Mouse (Mus musculus): ENCODE measurements at regions not wholly inside any gene's neighbourhood (a gene's known extent, or its start where the extent isn't known, plus 50 kb on each side); places are given as distances from the start of the nearest gene placed in this dataset.

DNA sequence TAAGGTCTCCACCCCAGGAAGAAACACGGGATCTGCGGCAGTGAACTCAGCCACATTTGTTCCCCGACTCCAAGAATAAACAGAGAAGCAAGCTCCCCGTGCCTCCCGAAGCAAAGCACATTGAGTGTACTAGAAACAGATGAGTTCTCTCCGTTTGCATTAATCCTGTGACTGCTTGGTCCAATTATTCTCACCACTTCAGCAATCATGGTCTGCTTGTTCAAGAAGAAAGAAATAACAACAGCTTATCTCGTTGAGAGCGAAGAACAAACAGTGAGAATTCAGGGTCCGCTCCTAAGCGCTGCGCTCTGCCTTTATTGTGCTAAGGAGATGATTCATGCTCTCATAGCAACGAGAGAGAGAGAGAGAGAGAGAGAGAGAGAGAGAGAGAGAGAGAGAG, 393.6 kb upstream of the Dynlrb2 start:
- no peak overlapping the region for H3K27ac ChIP-seq (replicated peaks; ENCODE audit: low read depth, low read length)
- no peak overlapping the region for H3K9ac ChIP-seq (replicated peaks; ENCODE audit: low read length)
- WGBS, result 39% methylated on average over 12 of the region's 12 CpGs
- DNase-seq (peak; percentile 42), ATAC-seq (ENCODE audit: low FRiP score, low TSS enrichment) (no peak)
- no peaks in the 10 kb centered on the region for H3K36me3 ChIP-seq (ENCODE audit: control insufficient read depth, insufficient read depth, low read length)
- H3K27me3 ChIP-seq (ENCODE audit: control insufficient read depth, insufficient read depth, low read length), result peaks cover 6% of the 10 kb centered on the region; the same call in 1 of the 2 replicates
- H3K4me3 ChIP-seq (replicated peaks; ENCODE audit: low read depth, low read length), result no peak overlapping the region
- H3K4me2 ChIP-seq (ENCODE audit: low read length), result peak overlapping the region; percentile 32; the same call in 1 of the 2 replicates
- 0 out of 2 replicates have a peak, but pooled peaks cover 7% of the 10 kb centered on the region for H3K4me1 ChIP-seq (ENCODE audit: control insufficient read depth, insufficient read depth, low read length)
- no peaks in the 10 kb centered on the region for H3K9me3 ChIP-seq (ENCODE audit: control insufficient read depth, low read length)

- WGBS, result 65% methylated on average over 3 of the region's 3 CpGs
- H3K4me1 ChIP-seq (ENCODE audit: control insufficient read depth, insufficient read depth, low read length), result no peaks in the 10 kb centered on the region
- DNase-seq (no peak), ATAC-seq (ENCODE audit: low FRiP score, low TSS enrichment) (no peak)
- no peak overlapping the region for H3K27ac ChIP-seq (replicated peaks; ENCODE audit: low read depth, low read length)
- H3K9ac ChIP-seq (replicated peaks; ENCODE audit: low read length), result no peak overlapping the region
- H3K9me3 ChIP-seq (ENCODE audit: control insufficient read depth, low read length), result no peaks in the 10 kb centered on the region
- no peaks in the 10 kb centered on the region for H3K27me3 ChIP-seq (ENCODE audit: control insufficient read depth, insufficient read depth, low read length)
- H3K36me3 ChIP-seq (ENCODE audit: control insufficient read depth, insufficient read depth, low read length), result no peaks in the 10 kb centered on the region
- H3K4me3 ChIP-seq (replicated peaks; ENCODE audit: low read depth, low read length), result no peak overlapping the region
- no peak overlapping the region for H3K4me2 ChIP-seq (ENCODE audit: low read length)
Measured at GRCm38 (mm10) chr8:116096666-116097065, 389.1 kb upstream of the Maf start.

DNA sequence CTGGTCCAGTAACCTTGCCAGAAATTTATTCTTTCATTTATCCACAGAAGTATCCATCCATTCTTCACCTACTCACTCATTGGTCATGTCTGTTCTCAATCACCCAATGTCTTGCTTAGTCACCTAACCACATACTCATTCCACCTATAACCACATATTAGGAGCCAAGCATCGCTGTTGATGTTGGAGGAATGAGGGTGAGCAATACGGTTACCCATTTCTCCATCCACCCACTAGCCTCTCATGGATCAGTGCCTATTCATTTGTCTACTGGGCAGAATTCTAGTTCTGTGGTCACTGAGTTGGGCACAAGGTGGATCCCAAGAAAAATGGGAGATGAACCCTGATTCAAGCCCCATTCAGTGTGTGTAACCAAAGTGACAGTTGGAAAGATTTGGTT, 375.6 kb upstream of the Maf start:
- Histone ChIP-seq H3K27ac (replicated peaks; ENCODE audit: low read depth, low read length) (no peak overlapping the region), H3K27me3 (ENCODE audit: control insufficient read depth, insufficient read depth, low read length) (no peaks in the 10 kb centered on the region), H3K4me1 (ENCODE audit: control insufficient read depth, insufficient read depth, low read length) (no peaks in the 10 kb centered on the region), H3K4me2 (ENCODE audit: low read length) (no peak overlapping the region), H3K9me3 (ENCODE audit: control insufficient read depth, low read length) (no peaks in the 10 kb centered on the region), H3K36me3 (ENCODE audit: control insufficient read depth, insufficient read depth, low read length) (no peaks in the 10 kb centered on the region), H3K4me3 (replicated peaks; ENCODE audit: low read depth, low read length) (no peak overlapping the region), H3K9ac (replicated peaks; ENCODE audit: low read length) (no peak overlapping the region)
- 96% methylated on average over 2 of the region's 2 CpGs for WGBS
- ATAC-seq (ENCODE audit: low FRiP score, low TSS enrichment) (no peak), DNase-seq (no peak)

DNA sequence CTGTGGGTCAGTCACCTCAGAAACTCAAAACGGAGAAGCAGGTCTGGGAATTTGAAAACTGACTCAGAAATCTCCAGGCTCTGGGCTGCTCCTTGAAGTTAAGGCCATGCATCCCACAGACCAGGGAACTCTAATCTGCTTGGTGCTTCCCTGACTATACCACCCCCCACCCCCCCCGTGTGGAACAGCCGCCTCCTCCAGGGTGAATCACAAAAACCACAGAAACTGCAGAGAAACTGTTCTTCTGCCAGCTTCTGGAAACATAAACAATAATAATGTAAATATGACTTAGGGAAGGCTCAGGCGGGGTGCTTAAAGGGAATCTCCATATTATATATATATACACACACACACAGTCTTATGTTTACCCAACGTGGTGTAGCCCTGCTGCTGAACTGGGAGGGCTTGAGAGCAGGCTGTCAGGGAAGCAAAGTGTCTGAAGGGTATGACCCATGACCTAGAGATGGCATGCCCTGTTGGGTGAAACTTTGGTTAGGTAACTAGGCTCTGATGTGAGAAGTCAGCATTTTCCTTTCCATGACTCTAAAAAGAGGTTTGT, 371.3 kb upstream of the Maf start:
- Histone ChIP-seq H3K9ac (replicated peaks; ENCODE audit: low read length) (no peak overlapping the region), H3K27me3 (ENCODE audit: control insufficient read depth, insufficient read depth, low read length) (no peaks in the 10 kb centered on the region), H3K4me1 (ENCODE audit: control insufficient read depth, insufficient read depth, low read length) (no peaks in the 10 kb centered on the region), H3K36me3 (ENCODE audit: control insufficient read depth, insufficient read depth, low read length) (no peaks in the 10 kb centered on the region), H3K4me2 (ENCODE audit: low read length) (no peak overlapping the region), H3K9me3 (ENCODE audit: control insufficient read depth, low read length) (no peaks in the 10 kb centered on the region), H3K4me3 (replicated peaks; ENCODE audit: low read depth, low read length) (no peak overlapping the region), H3K27ac (replicated peaks; ENCODE audit: low read depth, low read length) (no peak overlapping the region)
- DNase-seq (no peak), ATAC-seq (ENCODE audit: low FRiP score, low TSS enrichment) (no peak)
- 77% methylated on average over 5 of the region's 5 CpGs for WGBS

- WGBS, result 85% methylated on average over 7 of the region's 7 CpGs
Measured at GRCm38 (mm10) chr8:116071497-116071896, 363.9 kb upstream of the Maf start.

GRCm38 (mm10) chr8:116069538-116069937, 361.9 kb upstream of the Maf start:
- ATAC-seq (ENCODE audit: low FRiP score, low TSS enrichment) (no peak), DNase-seq (no peak)
- Histone ChIP-seq H3K9ac (replicated peaks; ENCODE audit: low read length) (no peak overlapping the region), H3K36me3 (ENCODE audit: control insufficient read depth, insufficient read depth, low read length) (no peaks in the 10 kb centered on the region), H3K4me2 (ENCODE audit: low read length) (no peak overlapping the region), H3K27ac (replicated peaks; ENCODE audit: low read depth, low read length) (no peak overlapping the region), H3K9me3 (ENCODE audit: control insufficient read depth, low read length) (no peaks in the 10 kb centered on the region), H3K27me3 (ENCODE audit: control insufficient read depth, insufficient read depth, low read length) (no peaks in the 10 kb centered on the region), H3K4me1 (ENCODE audit: control insufficient read depth, insufficient read depth, low read length) (no peaks in the 10 kb centered on the region), H3K4me3 (replicated peaks; ENCODE audit: low read depth, low read length) (no peak overlapping the region)
- WGBS, result 85% methylated on average over 3 of the region's 3 CpGs

More at GRCm38 (mm10) chr8:116071497-116071896, 363.9 kb upstream of the Maf start:
- Histone ChIP-seq H3K9me3 (ENCODE audit: control insufficient read depth, low read length) (no peaks in the 10 kb centered on the region), H3K4me1 (ENCODE audit: control insufficient read depth, insufficient read depth, low read length) (no peaks in the 10 kb centered on the region), H3K36me3 (ENCODE audit: control insufficient read depth, insufficient read depth, low read length) (no peaks in the 10 kb centered on the region), H3K4me2 (ENCODE audit: low read length) (no peak overlapping the region), H3K9ac (replicated peaks; ENCODE audit: low read length) (no peak overlapping the region), H3K4me3 (replicated peaks; ENCODE audit: low read depth, low read length) (no peak overlapping the region), H3K27ac (replicated peaks; ENCODE audit: low read depth, low read length) (no peak overlapping the region), H3K27me3 (ENCODE audit: control insufficient read depth, insufficient read depth, low read length) (no peaks in the 10 kb centered on the region)
- ATAC-seq (ENCODE audit: low FRiP score, low TSS enrichment), result no peak
- DNase-seq, result no peak

GRCm38 (mm10) chr8:116067978-116068375, 360.4 kb upstream of the Maf start:
- Histone ChIP-seq H3K9me3 (ENCODE audit: control insufficient read depth, low read length) (no peaks in the 10 kb centered on the region), H3K9ac (replicated peaks; ENCODE audit: low read length) (no peak overlapping the region), H3K4me3 (replicated peaks; ENCODE audit: low read depth, low read length) (no peak overlapping the region), H3K4me1 (ENCODE audit: control insufficient read depth, insufficient read depth, low read length) (no peaks in the 10 kb centered on the region), H3K36me3 (ENCODE audit: control insufficient read depth, insufficient read depth, low read length) (no peaks in the 10 kb centered on the region), H3K27ac (replicated peaks; ENCODE audit: low read depth, low read length) (no peak overlapping the region), H3K4me2 (ENCODE audit: low read length) (no peak overlapping the region), H3K27me3 (ENCODE audit: control insufficient read depth, insufficient read depth, low read length) (no peaks in the 10 kb centered on the region)
- 94% methylated on average over 5 of the region's 5 CpGs for WGBS
- DNase-seq (no peak), ATAC-seq (ENCODE audit: low FRiP score, low TSS enrichment) (no peak)

GRCm38 (mm10) chr8:116067182-116067977, 359.8 kb upstream of the Maf start:
- Histone ChIP-seq H3K9ac (replicated peaks; ENCODE audit: low read length) (no peak overlapping the region), H3K27me3 (ENCODE audit: control insufficient read depth, insufficient read depth, low read length) (no peaks in the 10 kb centered on the region), H3K4me2 (ENCODE audit: low read length) (no peak overlapping the region), H3K36me3 (ENCODE audit: control insufficient read depth, insufficient read depth, low read length) (no peaks in the 10 kb centered on the region), H3K4me3 (replicated peaks; ENCODE audit: low read depth, low read length) (no peak overlapping the region), H3K27ac (replicated peaks; ENCODE audit: low read depth, low read length) (no peak overlapping the region), H3K4me1 (ENCODE audit: control insufficient read depth, insufficient read depth, low read length) (no peaks in the 10 kb centered on the region), H3K9me3 (ENCODE audit: control insufficient read depth, low read length) (no peaks in the 10 kb centered on the region)
- no peak for ATAC-seq (ENCODE audit: low FRiP score, low TSS enrichment)
- WGBS, result 89% methylated on average over 9 of the region's 9 CpGs
- no peak for DNase-seq

GRCm38 (mm10) chr8:116065871-116066270, 358.3 kb upstream of the Maf start:
- WGBS, result 92% methylated on average over 7 of the region's 7 CpGs
- no peaks in the 10 kb centered on the region for H3K4me1 ChIP-seq (ENCODE audit: control insufficient read depth, insufficient read depth, low read length)
- H3K4me3 ChIP-seq (replicated peaks; ENCODE audit: low read depth, low read length), result no peak overlapping the region
- H3K36me3 ChIP-seq (ENCODE audit: control insufficient read depth, insufficient read depth, low read length), result no peaks in the 10 kb centered on the region
- H3K27me3 ChIP-seq (ENCODE audit: control insufficient read depth, insufficient read depth, low read length), result no peaks in the 10 kb centered on the region
- no peaks in the 10 kb centered on the region for H3K9me3 ChIP-seq (ENCODE audit: control insufficient read depth, low read length)
- no peak overlapping the region for H3K4me2 ChIP-seq (ENCODE audit: low read length)
- no peak for ATAC-seq (ENCODE audit: low FRiP score, low TSS enrichment)
- H3K9ac ChIP-seq (replicated peaks; ENCODE audit: low read length), result no peak overlapping the region
- no peak for DNase-seq
- no peak overlapping the region for H3K27ac ChIP-seq (replicated peaks; ENCODE audit: low read depth, low read length)

Data from midbrain, embryonic 14.5 days (tissue).